Mouse (Mus musculus) brain, embryonic 14.5 days (tissue): ENCODE data around the gene 4930523C07Rik. TPM values are rescaled to one million over a fixed set of nuclear protein-coding genes. Genes with fewer than 3 reads are reported as not detected.

Experiments used
- DNase-seq: peaks from one replicate; pipeline ENCODE4 v3.0.0-alpha.2; 2011; ENCODE audit warnings: low read depth
- CTCF ChIP-seq: fragments of 200-500 bp; IDR thresholded peaks from 2 replicates; pipeline ENCODE4 v1.5.1; 2012; ENCODE audit warnings: inconsistent platforms, mild to moderate bottlenecking, moderate library complexity, borderline replicate concordance; ENCODE audit not compliant: insufficient read depth, insufficient read length; ENCODE audit errors: extremely low read depth
- POLR2A ChIP-seq: fragments of 200-500 bp; IDR thresholded peaks from 2 replicates; pipeline ENCODE4 v1.6.1; 2012; ENCODE audit warnings: mild to moderate bottlenecking, inconsistent platforms, borderline replicate concordance; ENCODE audit not compliant: poor library complexity, insufficient read depth, insufficient read length, severe bottlenecking; ENCODE audit errors: extremely low read depth
- polyA plus RNA-seq: library from polyadenylated mRNA; depleted of rRNA; stranded (reverse); fragments of >200 nt; gene quantifications from 2 replicates; pipeline ENCODE4 v1.2.3, GENCODE M21; 2012; rRNA removed

4930523C07Rik gene
- 0.57 and 1.2 TPM in 2 replicates for polyA plus RNA-seq

- no peak for TF ChIP-seq POLR2A
- peak; percentile 34; the same call in 1 of the 2 replicates for TF ChIP-seq CTCF
- DNase-seq = peak; percentile 34
Measured at GRCm38 (mm10) chr1:160044237-160045021, at the start of gene 4930523C07Rik. 4930523C07Rik (plus strand) TSS chr1:160044382.

- no peak for DNase-seq
- TF ChIP-seq POLR2A = no peak
- no peak for TF ChIP-seq CTCF
Measured at GRCm38 (mm10) chr1:159997329-159997728, 46.9 kb upstream of the 4930523C07Rik start.

GRCm38 (mm10) chr1:159998349-159998748, 45.8 kb upstream of the 4930523C07Rik start:
- no peak for DNase-seq
- TF ChIP-seq CTCF (no peak), POLR2A (no peak)

- no peak for DNase-seq
- no peak for TF ChIP-seq POLR2A
- TF ChIP-seq CTCF = no peak
Measured at GRCm38 (mm10) chr1:159999232-159999631, 45.0 kb upstream of the 4930523C07Rik start.

- TF ChIP-seq CTCF = no peak
- no peak for TF ChIP-seq POLR2A
- DNase-seq = no peak
Measured at GRCm38 (mm10) chr1:160005319-160005718, 38.9 kb upstream of the 4930523C07Rik start.

- no peak for TF ChIP-seq POLR2A
- TF ChIP-seq CTCF = no peak
- DNase-seq = no peak
Measured at GRCm38 (mm10) chr1:160006919-160007588, 37.1 kb upstream of the 4930523C07Rik start.

- DNase-seq = no peak
- TF ChIP-seq POLR2A (no peak), CTCF (no peak)
Measured at GRCm38 (mm10) chr1:160013042-160013441, 31.1 kb upstream of the 4930523C07Rik start.

GRCm38 (mm10) chr1:160024339-160024980, 19.7 kb upstream of the 4930523C07Rik start:
- DNase-seq = no peak
- TF ChIP-seq POLR2A = no peak
- TF ChIP-seq CTCF = no peak

- DNase-seq = no peak
- TF ChIP-seq CTCF (no peak), POLR2A (no peak)
Measured at GRCm38 (mm10) chr1:160025146-160025894, 18.9 kb upstream of the 4930523C07Rik start.

- TF ChIP-seq CTCF (no peak), POLR2A (no peak)
- DNase-seq = no peak
Measured at GRCm38 (mm10) chr1:160025895-160026255, 18.3 kb upstream of the 4930523C07Rik start.

GRCm38 (mm10) chr1:160027939-160028338, 16.2 kb upstream of the 4930523C07Rik start:
- TF ChIP-seq CTCF (no peak), POLR2A (no peak)

More at GRCm38 (mm10) chr1:160027939-160028338, 16.2 kb upstream of the 4930523C07Rik start:
- DNase-seq = no peak
